Mouse (Mus musculus) megakaryocyte, adult 5-6 weeks (primary cell): ENCODE measurements at regions not wholly inside any gene's neighbourhood (a gene's known extent, or its start where the extent isn't known, plus 50 kb on each side); places are given as distances from the start of the nearest gene placed in this dataset.

Experiments
- ATAC-seq: 2 replicates; pipeline ENCODE4 v1.8.0; 2016; ENCODE audit warnings: mild to moderate bottlenecking, inconsistent platforms; ENCODE audit not compliant: poor library complexity, severe bottlenecking

DNA sequence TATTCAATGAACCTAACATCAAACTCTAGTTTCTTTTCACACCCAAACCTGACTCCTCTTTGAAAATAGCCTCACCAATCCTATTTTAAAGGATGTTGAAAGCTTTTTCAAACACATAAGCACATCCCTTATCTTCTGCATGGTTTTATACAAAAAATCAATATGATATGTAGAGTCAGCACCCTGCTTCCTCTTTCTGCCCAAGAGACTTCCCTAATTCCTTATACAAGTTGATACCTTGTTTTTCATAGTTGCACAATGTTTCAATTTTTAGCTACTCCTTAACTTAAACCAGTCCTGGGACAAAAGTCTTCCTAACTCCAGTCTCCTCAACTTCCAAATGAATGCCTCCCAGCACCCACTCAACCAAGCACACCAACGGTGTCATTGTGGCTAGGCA lies 266.1 kb upstream of the Dynlrb2 start:
- peak; percentile 71 for ATAC-seq

DNA sequence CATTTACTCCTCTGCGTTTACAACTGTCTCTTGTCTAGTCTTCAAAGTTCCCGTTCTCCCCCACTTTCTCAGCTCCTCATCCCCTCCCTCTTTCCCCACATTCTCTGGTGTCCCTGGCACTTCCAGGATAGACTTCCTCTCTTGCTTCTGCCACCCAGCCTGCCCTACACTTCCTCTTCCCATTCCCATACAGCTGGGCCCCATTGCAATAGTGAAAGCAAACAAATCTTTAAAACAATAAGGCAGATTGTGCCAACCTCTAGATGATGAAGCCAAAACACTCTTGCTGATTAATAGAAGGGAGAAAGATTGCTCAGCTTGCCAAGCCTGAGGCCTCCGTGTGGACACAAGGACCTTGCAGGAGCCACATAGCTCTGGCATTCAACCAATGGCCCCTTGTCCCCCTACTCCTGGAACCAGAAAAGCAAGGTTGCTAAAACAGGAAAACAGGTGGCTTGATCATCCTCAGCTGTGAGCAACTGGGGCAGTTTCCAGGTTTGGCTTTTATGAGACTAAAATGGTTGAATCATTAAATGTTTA lies 267.1 kb upstream of the Dynlrb2 start:
- peak; percentile 46; the same call in 1 of the 2 replicates for ATAC-seq

DNA sequence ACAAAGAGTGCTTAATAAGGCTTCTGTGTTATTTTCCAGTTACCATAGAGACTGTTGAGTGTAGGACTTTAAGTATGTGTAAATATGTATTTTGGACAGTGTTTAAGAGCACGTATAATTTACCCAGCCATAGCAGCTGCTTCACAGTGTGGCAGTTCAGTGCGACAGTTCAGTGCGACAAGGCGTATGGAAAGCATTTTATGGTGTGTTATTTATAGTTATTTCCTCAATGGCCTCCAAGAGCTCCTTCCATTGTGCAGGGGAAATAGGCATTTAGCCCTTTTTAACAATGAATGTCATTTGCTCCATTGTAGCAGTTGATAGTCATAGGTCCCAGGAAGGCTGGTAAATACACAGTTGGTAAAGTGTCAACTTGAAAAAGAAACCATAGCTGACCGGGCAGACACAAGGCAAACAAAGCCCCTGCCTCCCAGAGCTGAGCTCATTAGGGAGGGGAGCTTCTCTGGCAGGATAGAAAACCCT lies 275.1 kb upstream of the Dynlrb2 start:
- no peak for ATAC-seq

DNA sequence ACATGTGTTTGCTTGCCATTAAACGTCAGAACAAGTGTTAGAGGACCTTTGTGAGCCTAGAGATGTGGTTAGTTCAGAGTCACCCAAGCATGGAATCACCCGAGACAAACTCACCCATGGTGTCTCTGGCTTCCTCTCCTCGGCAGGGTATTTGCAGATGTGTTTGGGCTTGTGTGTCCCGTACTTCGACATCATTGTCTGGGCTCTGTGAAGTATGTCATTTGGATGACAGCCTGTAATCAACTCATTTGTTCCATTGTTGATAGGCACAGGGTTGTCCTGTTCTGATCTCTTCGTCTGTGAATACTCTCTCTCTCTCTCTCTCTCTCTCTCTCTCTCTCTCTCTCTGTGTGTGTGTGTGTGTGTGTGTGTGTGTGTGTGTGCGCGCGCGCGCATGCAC lies 277.8 kb upstream of the Dynlrb2 start:
- no peak for ATAC-seq

DNA sequence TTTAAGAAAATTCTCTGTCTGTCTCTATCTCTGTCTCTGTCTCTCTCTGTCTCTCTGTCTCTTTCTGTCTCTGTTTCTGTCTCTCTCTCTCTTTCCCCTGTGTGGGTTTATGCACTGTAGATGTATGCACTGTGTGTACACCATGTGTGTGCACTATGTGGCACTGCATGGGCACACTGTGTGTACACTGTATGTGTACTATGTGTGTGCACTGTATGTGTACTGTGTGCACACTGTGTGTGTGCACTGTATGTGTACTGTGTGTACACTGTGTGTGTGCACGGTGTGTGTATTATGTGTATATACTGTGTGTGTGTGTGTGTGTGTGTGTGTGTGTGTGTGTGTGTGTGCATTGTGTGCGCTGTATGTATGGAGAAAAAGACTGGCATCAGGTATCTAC lies 281.5 kb upstream of the Dynlrb2 start:
- ATAC-seq: no peak

DNA sequence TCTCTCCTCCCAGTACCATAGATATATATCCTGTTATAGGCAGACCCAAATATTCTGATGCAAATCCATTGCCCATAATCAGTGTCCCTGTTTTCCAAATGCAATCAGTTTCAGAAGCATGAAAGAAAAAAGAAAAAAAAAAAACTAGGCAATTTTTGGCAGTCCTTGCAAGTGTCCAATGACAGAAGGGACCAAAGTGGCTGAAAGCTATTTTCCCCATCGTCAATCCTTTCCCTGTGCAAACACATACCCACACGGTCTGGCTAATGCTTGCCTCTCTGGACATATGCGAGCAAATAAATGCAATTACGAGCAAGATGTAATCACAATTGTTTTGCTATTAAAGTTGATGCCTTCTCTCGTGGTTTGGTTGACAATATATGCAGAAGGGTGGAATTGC lies 288.9 kb upstream of the Dynlrb2 start:
- ATAC-seq: no peak

DNA sequence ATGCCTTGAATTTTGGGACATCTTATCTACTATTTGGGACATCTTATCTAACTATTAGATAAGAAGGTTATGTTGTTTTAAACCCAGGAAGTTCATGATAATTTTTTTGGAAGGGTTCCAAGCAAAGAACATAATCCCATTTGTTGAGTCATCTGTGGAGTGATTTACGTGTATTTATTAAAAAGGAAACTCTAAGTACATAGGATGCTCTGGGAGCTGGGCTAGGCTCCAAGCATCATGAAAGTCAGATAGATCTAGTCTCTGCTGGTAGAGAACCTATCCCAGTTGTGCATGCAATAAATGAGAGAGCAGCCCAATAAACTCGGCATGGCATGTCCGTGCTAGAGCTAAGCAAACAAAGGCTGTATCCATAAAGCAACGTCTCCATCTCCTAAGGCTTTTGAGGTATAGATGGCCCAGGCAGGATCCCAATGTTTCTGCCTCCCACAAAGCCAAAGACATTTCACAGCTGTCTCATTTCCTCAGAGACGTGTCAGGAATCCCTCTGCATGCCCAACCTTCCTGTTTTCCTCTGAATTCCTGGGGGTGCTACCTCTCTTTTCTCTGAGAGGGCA lies 289.4 kb upstream of the Dynlrb2 start:
- no peak for ATAC-seq

DNA sequence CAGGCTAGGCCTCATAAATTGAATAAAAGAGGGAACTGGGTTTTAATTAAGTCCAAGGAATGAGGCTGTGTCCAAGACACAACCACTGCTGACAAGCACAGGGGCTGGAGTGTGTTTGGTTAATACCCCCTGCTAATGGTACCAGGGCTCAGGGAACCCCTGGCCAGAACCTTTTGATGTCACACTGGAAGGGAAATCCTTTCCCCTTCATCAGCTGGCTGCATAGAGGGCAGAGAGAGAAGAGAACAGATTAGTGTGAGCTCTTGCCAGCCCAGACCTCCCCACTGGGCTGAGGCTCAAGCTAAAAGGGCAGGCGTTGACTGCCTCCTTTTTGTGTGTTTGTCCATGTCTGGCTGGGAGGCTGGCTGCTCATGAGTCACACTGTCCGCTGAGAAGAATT lies 301.1 kb upstream of the Dynlrb2 start:
- no peak for ATAC-seq

DNA sequence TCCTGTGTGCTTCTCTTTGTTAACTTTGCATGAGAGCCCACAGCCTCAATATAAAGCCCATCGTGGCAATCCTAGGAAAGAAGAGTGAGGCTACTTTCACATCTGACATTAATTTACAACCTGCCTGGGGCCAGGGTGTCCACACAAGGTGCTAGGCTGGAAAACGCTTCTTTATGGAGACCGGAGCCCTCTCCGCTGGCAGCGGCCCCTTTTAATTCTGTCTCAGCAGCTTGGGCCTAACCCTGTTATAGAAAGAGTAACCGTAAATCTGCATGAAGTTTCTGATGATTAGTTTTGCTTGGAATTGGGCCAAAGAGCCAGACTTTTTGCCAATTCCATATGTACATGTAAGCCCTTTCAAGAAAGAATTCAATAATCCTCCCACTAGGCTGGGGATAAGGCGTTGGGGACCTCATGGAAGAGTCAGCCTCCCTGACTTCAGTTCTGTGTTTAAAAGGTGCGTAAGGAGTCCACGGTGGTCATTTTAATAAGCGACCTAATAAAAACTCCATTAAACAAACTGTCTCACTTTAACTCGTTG lies 304.2 kb upstream of the Dynlrb2 start:
- no peak for ATAC-seq

DNA sequence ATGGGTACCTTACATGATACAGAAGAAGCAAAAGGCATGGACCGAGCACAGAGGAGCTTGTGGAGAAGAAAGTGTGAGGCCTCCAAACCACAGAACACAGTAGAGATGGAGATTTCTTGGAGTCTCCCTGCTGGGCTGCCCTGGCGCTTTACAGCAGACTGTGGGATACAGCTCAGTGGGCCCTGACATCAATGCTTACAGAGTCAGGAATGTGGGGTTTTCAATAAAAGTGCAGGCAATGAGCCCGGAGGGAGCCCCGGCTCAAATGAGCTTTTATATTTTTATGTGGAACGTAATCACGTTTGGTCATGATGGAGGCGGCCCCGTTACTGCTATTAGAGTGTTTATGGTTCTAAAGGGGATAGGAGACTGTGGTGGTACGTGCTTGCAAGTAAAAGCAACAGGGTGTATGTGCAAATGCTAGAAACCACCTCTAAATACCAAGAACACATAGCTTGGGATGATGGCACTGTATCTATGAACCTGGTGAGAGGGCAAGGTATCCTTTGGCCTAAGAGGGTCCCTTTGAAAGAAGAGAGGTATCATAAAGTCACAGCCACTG lies 308.1 kb upstream of the Dynlrb2 start:
- ATAC-seq: no peak

DNA sequence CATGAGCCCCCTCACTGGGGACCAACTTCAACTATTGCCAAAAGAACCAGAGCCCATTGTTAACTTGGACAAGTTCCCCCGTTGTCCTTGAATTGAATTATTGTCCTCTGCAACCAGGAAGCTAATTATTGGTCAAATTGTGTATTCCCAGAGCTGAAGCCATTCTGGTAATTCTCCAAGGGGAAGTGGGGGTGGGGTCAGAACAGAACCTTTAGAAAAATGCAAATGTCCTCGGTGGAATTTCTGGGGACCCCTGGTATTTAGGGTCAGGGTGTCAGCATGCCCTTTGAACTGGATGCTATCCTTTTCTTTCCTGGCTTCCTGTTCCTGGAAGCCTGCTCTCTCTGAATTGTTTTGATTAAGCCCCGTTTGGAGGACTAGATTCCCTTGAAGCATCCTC lies 312.7 kb upstream of the Dynlrb2 start:
- no peak for ATAC-seq

DNA sequence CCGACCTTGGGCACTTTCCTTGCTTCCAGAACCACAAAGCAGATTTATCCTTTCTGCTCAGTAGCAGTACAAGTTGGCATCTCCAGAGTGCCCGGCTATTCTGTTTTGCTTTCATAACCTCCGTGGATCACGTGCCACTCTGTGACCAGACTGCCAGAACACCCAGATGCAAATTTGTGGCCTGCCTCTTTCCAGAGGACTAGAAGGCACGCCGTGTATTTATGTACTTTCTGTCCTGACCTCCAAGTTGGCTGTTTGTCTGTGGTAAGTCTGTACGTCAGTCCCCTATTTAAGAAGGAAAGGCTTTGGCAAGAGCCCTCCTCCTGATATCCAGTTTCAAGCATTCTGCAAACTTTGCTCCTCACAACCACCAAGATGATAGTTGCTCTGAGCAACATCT lies 319.6 kb upstream of the Dynlrb2 start:
- ATAC-seq: no peak

DNA sequence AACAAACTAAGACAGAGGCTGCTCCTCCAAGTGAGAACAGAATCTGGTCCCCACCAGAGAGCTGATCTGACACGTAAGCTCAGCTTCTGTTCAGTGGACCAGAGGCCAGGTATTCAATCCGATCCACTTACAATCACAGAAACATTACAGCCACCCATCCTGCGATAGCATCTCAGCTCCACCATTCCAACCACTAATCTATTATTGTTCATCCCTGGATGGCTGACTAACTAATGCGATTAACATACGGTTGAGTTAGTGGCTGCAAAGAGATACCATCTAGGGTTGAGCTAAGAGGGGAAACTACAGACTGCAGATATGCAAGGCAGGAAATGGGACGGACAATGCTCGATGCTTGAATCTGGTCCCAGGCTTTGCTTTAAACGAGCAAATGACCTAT lies 320.5 kb upstream of the Dynlrb2 start:
- ATAC-seq: no peak

DNA sequence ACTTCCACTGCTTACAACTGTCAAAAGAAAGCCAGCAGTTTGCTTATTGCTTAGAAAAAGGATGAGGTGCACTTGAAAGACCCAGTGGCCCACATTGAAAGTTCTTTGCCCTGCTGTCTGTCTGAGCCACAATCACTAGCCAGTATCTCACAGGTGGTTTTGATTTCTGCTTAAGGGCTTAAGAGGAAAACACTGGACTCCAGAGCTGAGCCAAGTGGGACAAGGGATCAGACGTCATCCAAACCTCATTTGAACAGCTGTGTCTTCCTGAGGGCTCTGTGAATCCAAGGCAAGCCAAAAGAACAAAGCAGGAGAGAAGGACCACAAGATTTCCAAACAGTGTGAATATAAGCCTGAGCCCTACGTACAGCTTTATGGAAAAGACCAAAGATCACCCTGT lies 326.8 kb upstream of the Dynlrb2 start:
- no peak for ATAC-seq

DNA sequence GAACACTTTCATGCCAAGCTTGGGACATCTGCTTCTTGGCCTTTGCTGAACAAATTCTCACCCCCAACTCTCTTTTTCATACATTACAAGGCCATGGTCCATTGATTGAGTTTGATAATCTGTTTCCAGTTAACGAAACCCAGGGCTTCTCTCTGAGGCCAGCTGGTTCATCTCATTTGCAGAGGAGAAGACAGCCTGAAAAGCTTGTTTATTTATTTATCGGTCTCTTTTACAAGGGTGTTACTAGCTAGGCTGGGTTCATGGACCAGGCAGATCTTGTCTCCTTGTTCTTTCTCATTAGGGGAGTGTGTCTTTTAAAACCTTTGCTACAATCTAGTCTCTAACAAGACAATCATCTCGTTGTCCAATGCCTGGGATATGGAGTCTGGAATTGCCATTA lies 329.9 kb upstream of the Dynlrb2 start:
- ATAC-seq: no peak

DNA sequence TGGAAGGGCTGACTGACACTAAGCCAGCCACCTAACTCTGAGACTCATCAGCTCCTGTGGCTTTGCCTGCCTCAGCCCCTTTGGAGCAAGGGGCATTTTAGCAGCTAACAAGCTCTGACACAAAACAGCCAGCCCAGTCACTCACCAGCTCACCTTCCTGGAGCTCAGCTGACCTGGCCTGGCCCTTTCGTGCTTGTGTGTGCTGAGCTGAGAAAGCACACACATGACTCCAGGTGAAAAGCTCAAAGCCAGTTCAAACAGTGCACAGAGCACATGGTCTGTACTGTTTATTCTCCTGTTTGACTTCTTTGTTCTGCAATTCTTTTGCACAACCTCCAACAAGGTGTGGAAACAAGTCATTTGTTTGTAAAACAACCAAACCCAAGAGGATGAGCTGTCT lies 330.8 kb upstream of the Dynlrb2 start:
- no peak for ATAC-seq

DNA sequence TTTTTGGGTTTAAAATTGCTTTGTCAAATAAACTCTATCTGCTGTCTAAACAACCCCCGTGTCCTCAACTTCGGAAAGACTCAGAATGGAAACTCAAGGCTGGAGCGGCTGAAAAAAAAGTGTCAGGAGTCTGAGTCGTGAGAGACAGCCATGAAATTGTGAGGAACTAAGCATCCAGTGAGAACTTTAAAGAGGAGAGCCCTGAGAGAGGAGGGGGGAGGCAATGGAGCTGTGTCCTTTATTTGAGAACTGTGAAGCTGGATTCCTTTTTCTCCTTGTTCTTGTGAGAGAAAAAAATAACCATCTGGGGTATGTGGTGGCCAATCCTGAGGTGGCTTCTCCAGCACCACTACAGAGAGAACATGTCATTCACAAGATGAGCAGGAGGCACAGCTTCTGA lies 336.9 kb upstream of the Dynlrb2 start:
- ATAC-seq: no peak

DNA sequence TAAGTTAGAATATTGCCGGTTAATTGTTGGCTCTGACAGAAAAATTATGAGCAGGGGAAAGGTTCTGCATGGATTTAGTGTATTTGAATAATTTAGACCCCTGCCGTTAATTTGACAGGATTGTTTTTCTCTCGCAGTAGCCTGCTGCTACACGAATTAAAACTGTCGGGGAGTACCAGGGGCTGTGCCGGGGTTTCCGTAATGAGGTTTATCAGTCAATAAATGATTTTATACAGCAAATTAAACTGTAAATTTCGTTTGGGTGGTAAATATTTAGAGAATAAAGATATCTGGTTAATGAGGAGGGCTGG lies 339.8 kb upstream of the Dynlrb2 start:
- no peak for ATAC-seq

DNA sequence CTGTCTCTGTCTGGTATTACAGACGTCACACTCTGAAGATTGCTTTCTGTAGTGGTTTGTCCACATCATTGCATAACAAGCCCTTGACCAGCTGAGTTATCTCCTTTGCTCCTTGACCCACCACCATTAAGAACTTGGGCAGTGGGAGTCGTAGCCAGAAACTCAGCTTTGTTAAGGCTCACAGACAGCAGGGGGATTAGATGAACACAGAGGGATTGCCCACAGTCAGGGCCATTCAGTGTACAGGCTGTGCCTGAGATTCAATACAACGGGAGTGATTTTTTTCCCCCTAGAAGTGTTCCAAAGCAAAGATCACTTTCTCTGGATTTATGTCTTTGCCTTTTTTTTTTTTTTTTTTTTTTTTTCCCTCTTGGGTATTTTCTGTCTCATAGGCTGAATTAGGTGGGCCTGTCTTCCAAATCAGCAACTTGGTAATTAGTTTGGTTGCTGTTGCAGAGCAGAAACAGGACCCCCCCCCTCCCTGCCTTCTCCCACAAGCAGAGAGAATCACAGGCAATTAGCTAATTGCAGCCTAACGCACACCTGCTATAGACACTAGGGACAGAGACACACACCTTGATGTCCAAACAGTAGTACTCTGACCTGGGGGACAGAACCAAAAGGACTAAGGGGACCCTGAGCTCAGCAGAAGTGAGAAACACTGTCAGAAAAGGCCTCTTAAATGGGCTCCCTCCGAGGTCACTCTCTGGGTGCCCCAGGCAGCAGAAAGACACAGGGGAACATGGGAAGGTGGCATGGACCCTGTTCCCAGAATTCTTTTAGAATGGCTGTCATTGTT lies 340.4 kb upstream of the Dynlrb2 start:
- ATAC-seq: no peak

DNA sequence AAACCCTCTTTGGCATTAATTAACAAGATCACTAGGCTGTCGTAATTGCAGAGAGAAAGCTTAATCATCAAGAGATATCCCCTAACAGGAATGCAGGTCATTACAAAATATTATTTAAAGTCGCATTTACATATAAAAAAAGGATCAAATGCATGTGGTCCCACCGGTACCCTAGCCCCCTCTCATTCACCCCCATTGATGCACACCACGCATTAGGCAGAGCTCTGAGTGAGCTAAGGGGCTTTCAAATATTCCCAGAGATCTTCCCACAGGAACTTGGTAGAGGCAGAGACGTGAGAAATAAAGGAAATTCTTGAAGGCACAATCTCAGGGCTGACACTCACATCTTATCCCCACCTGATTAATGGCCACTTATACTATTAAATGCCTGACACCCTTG lies 343.8 kb upstream of the Dynlrb2 start:
- no peak for ATAC-seq

DNA sequence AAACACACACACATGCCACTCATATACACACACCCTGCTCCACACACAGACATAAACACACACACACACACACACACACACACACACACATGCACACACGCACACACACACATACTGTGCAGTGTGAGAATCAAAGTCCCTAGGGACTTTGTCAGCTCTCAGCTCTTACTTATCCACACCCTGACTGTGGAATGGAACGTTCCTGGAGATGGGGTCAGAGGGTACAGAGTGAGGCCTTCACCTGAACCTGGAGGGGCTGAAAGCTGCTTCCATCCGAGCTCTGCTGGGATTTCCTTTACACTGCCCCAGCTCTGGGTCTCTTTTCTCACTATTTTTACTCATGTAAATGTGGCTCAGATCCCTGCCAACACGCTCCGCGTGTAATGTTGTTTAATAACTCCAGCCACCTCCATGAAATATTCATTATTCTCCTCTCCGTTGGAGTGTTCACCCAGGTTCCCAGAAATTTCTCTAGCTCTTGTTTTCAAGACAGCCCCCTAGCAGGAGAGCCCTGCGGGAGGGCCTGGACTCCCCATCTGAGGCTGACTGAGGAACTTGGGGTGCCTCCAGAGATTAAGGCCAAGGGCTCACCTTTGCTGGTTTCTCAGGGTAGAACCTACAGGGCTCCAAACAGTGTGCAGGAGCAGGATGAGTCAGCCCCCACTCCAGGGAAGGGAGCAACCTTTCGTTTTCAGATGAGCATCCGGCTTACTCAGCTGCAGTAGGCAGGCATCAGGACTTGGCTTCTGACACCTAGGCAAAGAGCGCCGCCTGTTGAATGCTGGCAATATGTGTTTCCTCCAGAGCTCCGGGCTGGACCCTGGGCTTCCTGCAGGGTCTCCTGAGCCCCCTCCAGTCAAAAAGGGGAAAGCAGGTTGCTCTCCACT lies 360.8 kb upstream of the Dynlrb2 start:
- ATAC-seq: peak; percentile 41; the same call in 1 of the 2 replicates
